Mouse (Mus musculus) c-Kit-positive CD71-negative TER-119-negative erythroid progenitor cells, embryonic 14.5 days (primary cell): Measurements from ENCODE around the gene Aldh1a1.

Source experiments
- DNase-seq: peaks from one replicate; pipeline ENCODE4 v3.0.0-alpha.2; 2013; ENCODE audit warnings: low read depth

The Aldh1a1 gene

DNA sequence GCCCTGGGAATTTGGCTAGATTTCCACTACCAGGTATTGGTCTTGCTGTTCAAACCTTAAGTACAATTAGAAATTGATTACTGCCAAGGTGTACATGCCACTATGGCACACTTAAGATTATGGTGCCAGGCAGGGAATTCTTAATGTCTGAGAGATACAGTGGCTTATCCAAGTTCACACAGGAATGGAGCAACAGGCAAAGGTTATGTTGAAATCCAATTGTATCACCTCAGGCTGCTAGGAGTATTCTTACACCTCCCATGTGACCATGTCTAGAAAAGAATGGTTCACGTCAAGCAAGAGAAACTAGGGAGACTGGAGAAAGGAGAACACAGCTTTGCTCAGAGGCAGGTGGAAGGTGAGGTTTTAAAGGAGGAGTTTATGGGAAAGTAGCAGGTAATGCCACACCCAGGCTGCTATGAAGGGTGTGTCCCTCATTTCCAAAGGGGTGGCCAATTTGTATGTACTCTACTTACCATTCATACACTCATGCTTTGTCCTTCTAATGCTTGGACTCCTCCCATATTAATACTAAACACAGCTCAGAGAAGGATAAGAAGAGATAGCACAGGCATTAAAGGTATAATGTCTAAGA, 160.7 kb downstream of the Aldh1a1 start:
- no peak for DNase-seq

DNA sequence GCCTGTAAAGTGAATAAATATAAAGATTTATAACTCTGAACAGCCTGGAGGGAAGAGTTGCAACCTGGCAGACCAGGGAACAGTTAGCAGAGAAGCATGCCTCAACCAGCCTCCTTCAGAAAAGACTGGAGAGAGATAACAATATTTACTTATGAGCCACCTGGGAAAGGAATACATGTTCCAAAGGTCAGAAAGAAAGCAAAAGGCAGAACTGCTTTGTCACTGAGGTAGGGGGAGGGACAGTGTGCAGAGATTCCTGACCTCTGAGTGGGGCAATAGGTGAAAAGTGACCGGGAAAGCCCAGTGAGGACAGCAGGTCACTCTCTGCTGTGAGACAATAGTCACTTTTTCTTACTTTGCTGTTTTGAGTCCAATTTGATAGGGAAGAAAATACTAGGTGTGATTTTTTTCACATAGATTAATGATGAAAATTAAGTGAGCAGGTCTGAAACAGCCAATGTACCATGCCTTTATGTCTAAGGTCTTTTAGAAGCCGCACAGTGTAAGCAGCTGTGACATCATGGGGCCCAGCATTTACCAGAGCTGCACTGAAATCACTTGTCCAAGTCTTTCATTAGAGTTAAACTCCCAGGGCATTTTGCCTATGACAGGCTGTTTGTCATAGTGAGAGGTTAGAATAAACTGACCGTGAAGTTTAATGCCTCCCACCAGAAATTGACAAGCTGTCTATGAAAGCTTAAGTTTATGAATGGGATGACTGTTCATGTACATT, 161.8 kb downstream of the Aldh1a1 start:
- DNase-seq, result no peak

DNA sequence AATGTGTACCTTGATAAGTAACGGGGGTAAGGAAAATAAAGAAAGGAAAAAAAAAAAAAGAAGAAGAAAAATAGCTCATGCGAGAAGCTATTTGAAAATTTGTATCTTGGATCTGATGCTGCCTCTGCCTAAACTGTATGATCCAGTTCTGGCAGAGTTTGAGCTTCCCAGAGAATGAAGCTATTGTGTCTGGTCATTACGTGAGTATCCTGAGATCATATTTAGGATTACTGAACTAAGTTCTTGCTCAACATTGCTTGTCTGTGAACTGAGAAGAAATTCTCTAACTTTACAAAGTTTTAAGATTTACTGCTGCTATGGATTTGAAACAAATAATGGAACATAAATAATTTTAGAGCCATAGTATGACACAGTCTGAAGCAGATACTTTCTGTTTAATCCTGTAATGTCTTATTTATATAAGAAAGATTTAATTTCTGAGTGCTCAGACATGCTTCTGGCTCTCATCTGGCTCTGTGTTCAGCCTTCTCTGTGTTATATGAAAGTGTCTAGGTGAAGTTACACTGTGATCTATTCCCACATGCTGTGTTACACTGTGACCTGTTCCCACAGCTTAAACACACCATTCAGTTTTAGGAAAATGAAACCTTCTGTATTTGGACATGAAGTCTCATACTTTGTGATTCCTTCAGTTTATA, 185.3 kb downstream of the Aldh1a1 start:
- DNase-seq, result no peak
